Mouse (Mus musculus): ENCODE measurements at regions not wholly inside any gene's neighbourhood (a gene's known extent, or its start where the extent isn't known, plus 50 kb on each side); places are given as distances from the start of the nearest gene placed in this dataset.

DNA sequence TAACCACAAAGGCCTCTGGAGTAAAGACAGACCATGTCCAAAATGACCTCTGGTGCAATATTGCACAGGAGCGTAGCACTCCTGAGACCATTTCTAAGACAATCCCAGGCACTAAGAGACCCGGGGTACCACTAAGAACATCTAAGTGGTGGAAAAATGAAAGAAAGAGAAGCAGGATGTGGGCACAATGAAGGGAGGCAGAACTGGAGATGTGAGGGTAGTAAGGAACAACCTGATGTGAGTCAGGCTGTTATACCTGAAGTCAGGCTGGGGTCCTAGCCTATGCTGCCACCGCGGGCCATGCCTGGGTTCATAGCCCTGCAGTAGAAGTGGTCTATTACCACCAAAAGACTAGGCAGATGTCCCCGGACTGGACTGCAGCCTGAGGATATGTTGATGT lies 1051.4 kb downstream of the Gsdmc2 start:
- WGBS, result 97% methylated on average over 5 of the region's 5 CpGs
- DNase-seq (ENCODE audit: extremely low read depth, low read depth, low spot score), result no peak
- Histone ChIP-seq H3K4me1 (ENCODE audit: control insufficient read depth, insufficient read depth, low read length) (no peaks in the 10 kb centered on the region), H3K36me3 (ENCODE audit: control insufficient read depth, insufficient read depth, low read length) (no peaks in the 10 kb centered on the region), H3K4me3 (ENCODE audit: insufficient read depth, low read depth, low read length) (no peak overlapping the region), H3K79me2 (ENCODE audit: control insufficient read depth, insufficient read depth, low read length) (no peaks in the 10 kb centered on the region), H3K27me3 (ENCODE audit: control insufficient read depth, insufficient read depth, low read length) (no peaks in the 10 kb centered on the region), H3K9ac (ENCODE audit: low read depth, low read length) (no peak overlapping the region), H3K27ac (replicated peaks; ENCODE audit: insufficient read depth, low read depth, low read length) (no peak overlapping the region)
- TF ChIP-seq POLR2A (IDR thresholded peaks at IDR 0.05; ENCODE audit: extremely low read depth, insufficient read depth, low read length), result no peak
- no peak for TF ChIP-seq CTCF (IDR thresholded peaks at IDR 0.05; ENCODE audit: low read depth, low read length)

DNA sequence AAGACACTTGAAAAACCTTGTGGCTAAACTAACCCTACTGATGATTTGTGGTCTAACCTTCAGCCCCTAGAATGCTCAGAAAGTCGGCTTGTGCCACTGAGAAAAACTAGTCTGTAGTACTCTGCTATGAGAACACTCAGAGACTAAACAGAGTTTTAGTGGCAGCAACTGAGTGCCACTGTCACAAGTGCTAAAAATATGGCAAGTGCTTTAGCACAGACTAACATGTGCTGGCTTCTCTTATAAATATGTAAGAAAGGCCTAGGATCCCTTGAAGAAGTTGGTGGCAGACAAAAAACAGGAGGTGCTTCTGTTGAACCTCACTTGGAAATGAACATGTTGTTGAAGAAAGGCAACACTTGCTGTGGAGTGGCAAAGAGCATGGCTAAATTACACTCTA lies 1052.9 kb downstream of the Gsdmc2 start:
- TF ChIP-seq POLR2A (IDR thresholded peaks at IDR 0.05; ENCODE audit: extremely low read depth, insufficient read depth, low read length), result no peak
- no peak for TF ChIP-seq CTCF (IDR thresholded peaks at IDR 0.05; ENCODE audit: low read depth, low read length)
- Histone ChIP-seq H3K27me3 (ENCODE audit: control insufficient read depth, insufficient read depth, low read length) (no peaks in the 10 kb centered on the region), H3K4me1 (ENCODE audit: control insufficient read depth, insufficient read depth, low read length) (no peaks in the 10 kb centered on the region), H3K27ac (replicated peaks; ENCODE audit: insufficient read depth, low read depth, low read length) (no peak overlapping the region), H3K79me2 (ENCODE audit: control insufficient read depth, insufficient read depth, low read length) (no peaks in the 10 kb centered on the region), H3K4me3 (ENCODE audit: insufficient read depth, low read depth, low read length) (no peak overlapping the region), H3K36me3 (ENCODE audit: control insufficient read depth, insufficient read depth, low read length) (no peaks in the 10 kb centered on the region), H3K9ac (ENCODE audit: low read depth, low read length) (no peak overlapping the region)
- WGBS, result 80% methylated on average over 1 of the region's 1 CpGs
- no peak for DNase-seq (ENCODE audit: extremely low read depth, low read depth, low spot score)

GRCm38 (mm10) chr15:62787753-62788152 lies 1057.2 kb downstream of the Gsdmc2 start:
- 87% methylated on average over 2 of the region's 2 CpGs for whole genome bisulfite sequencing
- Histone ChIP-seq H3K79me2 (ENCODE audit: control insufficient read depth, insufficient read depth, low read length) (no peaks in the 10 kb centered on the region), H3K4me3 (ENCODE audit: insufficient read depth, low read depth, low read length) (no peak overlapping the region), H3K27ac (replicated peaks; ENCODE audit: insufficient read depth, low read depth, low read length) (no peak overlapping the region), H3K36me3 (ENCODE audit: control insufficient read depth, insufficient read depth, low read length) (no peaks in the 10 kb centered on the region), H3K4me1 (ENCODE audit: control insufficient read depth, insufficient read depth, low read length) (no peaks in the 10 kb centered on the region), H3K9ac (ENCODE audit: low read depth, low read length) (no peak overlapping the region), H3K27me3 (ENCODE audit: control insufficient read depth, insufficient read depth, low read length) (no peaks in the 10 kb centered on the region)
- no peak for TF ChIP-seq POLR2A (IDR thresholded peaks at IDR 0.05; ENCODE audit: extremely low read depth, insufficient read depth, low read length)
- TF ChIP-seq CTCF (IDR thresholded peaks at IDR 0.05; ENCODE audit: low read depth, low read length), result no peak
- no peak for DNase-seq (ENCODE audit: extremely low read depth, low read depth, low spot score)

GRCm38 (mm10) chr15:62786315-62786714 lies 1058.7 kb downstream of the Gsdmc2 start:
- 95% methylated on average over 1 of the region's 1 CpGs for WGBS
- TF ChIP-seq CTCF (IDR thresholded peaks at IDR 0.05; ENCODE audit: low read depth, low read length) (no peak), POLR2A (IDR thresholded peaks at IDR 0.05; ENCODE audit: extremely low read depth, insufficient read depth, low read length) (no peak)
- no peak overlapping the region for H3K9ac ChIP-seq (ENCODE audit: low read depth, low read length)
- H3K27me3 ChIP-seq (ENCODE audit: control insufficient read depth, insufficient read depth, low read length), result no peaks in the 10 kb centered on the region
- no peak overlapping the region for H3K4me3 ChIP-seq (ENCODE audit: insufficient read depth, low read depth, low read length)
- no peak for DNase-seq (ENCODE audit: extremely low read depth, low read depth, low spot score)
- no peaks in the 10 kb centered on the region for H3K79me2 ChIP-seq (ENCODE audit: control insufficient read depth, insufficient read depth, low read length)
- no peak overlapping the region for H3K27ac ChIP-seq (replicated peaks; ENCODE audit: insufficient read depth, low read depth, low read length)
- no peaks in the 10 kb centered on the region for H3K4me1 ChIP-seq (ENCODE audit: control insufficient read depth, insufficient read depth, low read length)
- H3K36me3 ChIP-seq (ENCODE audit: control insufficient read depth, insufficient read depth, low read length), result no peaks in the 10 kb centered on the region

DNA sequence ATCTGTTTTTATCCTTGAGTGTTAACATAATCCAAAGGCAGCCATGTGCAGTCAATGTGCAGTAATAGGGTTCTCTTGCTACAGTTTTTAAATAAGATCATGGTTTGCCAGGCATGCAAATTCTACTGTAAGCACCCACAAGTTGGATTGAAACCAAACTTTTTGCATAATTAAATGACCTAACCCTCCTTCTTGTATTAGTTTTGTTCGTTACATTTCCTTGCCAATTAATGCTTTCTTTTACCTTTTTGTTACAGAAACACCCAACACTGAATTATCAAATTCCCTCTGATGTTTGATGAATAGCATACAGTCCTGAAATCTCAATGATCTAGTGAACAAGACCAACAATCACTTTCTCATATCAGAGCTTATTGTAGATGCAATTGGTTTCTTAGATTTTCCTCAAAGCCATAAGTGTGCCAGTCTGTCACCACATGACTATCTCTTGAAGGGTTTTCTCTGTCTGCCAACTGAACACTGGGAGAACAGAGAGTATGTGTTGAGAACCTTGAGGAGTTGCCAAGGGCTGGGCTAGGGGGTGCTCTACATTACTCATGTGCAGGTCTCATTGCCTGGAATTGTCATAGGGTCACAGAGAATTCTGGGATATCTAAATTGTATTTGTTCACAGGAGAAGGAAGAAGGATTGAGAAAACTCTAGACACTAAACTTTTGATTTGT lies 1060.4 kb downstream of the Gsdmc2 start:
- DNase-seq (ENCODE audit: extremely low read depth, low read depth, low spot score), result no peak
- WGBS, result 83% methylated on average over 1 of the region's 1 CpGs
- no peak overlapping the region for H3K9ac ChIP-seq (ENCODE audit: low read depth, low read length)
- no peaks in the 10 kb centered on the region for H3K27me3 ChIP-seq (ENCODE audit: control insufficient read depth, insufficient read depth, low read length)
- no peak for TF ChIP-seq POLR2A (IDR thresholded peaks at IDR 0.05; ENCODE audit: extremely low read depth, insufficient read depth, low read length)
- TF ChIP-seq CTCF (IDR thresholded peaks at IDR 0.05; ENCODE audit: low read depth, low read length), result no peak
- H3K79me2 ChIP-seq (ENCODE audit: control insufficient read depth, insufficient read depth, low read length), result no peaks in the 10 kb centered on the region
- no peak overlapping the region for H3K4me3 ChIP-seq (ENCODE audit: insufficient read depth, low read depth, low read length)
- no peak overlapping the region for H3K27ac ChIP-seq (replicated peaks; ENCODE audit: insufficient read depth, low read depth, low read length)
- H3K4me1 ChIP-seq (ENCODE audit: control insufficient read depth, insufficient read depth, low read length), result no peaks in the 10 kb centered on the region
- no peaks in the 10 kb centered on the region for H3K36me3 ChIP-seq (ENCODE audit: control insufficient read depth, insufficient read depth, low read length)

DNA sequence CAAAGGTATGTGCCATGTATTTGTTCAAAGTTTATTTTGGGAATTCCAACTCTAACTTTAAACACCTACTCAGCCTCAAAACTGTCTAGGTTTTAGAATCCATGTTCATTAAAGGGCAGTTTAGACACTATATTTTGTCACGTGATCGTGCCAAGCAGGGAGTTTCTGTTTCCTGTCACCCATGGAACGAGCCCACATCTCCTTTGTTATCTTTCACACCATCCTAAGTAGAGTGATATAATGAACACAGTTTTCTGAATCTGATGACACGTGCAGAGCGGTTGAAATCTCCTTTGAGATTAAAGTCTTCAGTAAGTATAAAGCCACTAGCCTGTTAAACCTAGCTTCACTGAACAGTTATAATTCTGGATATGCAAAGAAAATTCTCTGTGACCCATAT lies 1066.1 kb downstream of the Gsdmc2 start:
- no peaks in the 10 kb centered on the region for H3K27me3 ChIP-seq (ENCODE audit: control insufficient read depth, insufficient read depth, low read length)
- no peak for DNase-seq (ENCODE audit: extremely low read depth, low read depth, low spot score)
- H3K4me3 ChIP-seq (ENCODE audit: insufficient read depth, low read depth, low read length), result no peak overlapping the region
- no peaks in the 10 kb centered on the region for H3K4me1 ChIP-seq (ENCODE audit: control insufficient read depth, insufficient read depth, low read length)
- H3K27ac ChIP-seq (replicated peaks; ENCODE audit: insufficient read depth, low read depth, low read length), result no peak overlapping the region
- no peak overlapping the region for H3K9ac ChIP-seq (ENCODE audit: low read depth, low read length)
- TF ChIP-seq CTCF (IDR thresholded peaks at IDR 0.05; ENCODE audit: low read depth, low read length) (no peak), POLR2A (IDR thresholded peaks at IDR 0.05; ENCODE audit: extremely low read depth, insufficient read depth, low read length) (no peak)
- 86% methylated on average over 5 of the region's 5 CpGs for WGBS
- H3K36me3 ChIP-seq (ENCODE audit: control insufficient read depth, insufficient read depth, low read length), result no peaks in the 10 kb centered on the region
- H3K79me2 ChIP-seq (ENCODE audit: control insufficient read depth, insufficient read depth, low read length), result no peaks in the 10 kb centered on the region
